Mouse (Mus musculus): ENCODE measurements around the gene Ank. TPM values are rescaled to one million over a fixed set of nuclear protein-coding genes. Genes with fewer than 3 reads are reported as not detected.
"Not testable (repeated sequence)": the region's sequence is repeated elsewhere in the genome, so short reads cannot be mapped to it uniquely, and the experiment has no call there.

Gene Ank
- total RNA-seq, 1 experiment: 12.0 TPM

GRCm38 (mm10) chr15:27467641-27468040, 1.2 kb downstream of the Ank start:
- no peak overlapping the region for H3K27ac ChIP-seq (ENCODE audit: insufficient read depth, low read depth, low read length, poor library complexity, severe bottlenecking)
- H3K36me3 ChIP-seq (ENCODE audit: control insufficient read depth, insufficient read depth, low read length, poor library complexity, severe bottlenecking): no peaks in the 10 kb centered on the region
- DNase-seq (ENCODE audit: low read depth, low spot score): no peak
- H3K4me1 ChIP-seq (ENCODE audit: control insufficient read depth in 2 of 2, insufficient read depth in 2 of 2, low read length in 2 of 2, poor library complexity in 1 of 2): peaks cover 0 to 2% of the 10 kb centered on the region in 2 experiments; a peak in 2 of 4 replicates
- no peak overlapping the region for H3K9ac ChIP-seq (ENCODE audit: insufficient read depth, low read depth, low read length, poor library complexity, severe bottlenecking)
- in situ Hi-C loops (cut with MboI; ENCODE audit: low sequenced_read_pairs in 2 of 2, unreplicated experiment in 2 of 2): no loop called here
- H3K4me3 ChIP-seq (ENCODE audit: insufficient read depth in 1 of 2, low read depth in 1 of 2, low read length in 2 of 2, poor library complexity in 1 of 2, severe bottlenecking in 1 of 2): peak overlapping the region; percentile 4 to 84; a peak in 2 of 4 replicates
- TF ChIP-seq ZC3H11A (IDR thresholded peaks at IDR 0.05; ENCODE audit: borderline replicate concordance, low read depth, low read length): no peak
- TF ChIP-seq MAFK (IDR thresholded peaks at IDR 0.05; ENCODE audit: insufficient read depth, low read depth, low read length): no peak
- no peak for TF ChIP-seq HCFC1 (IDR thresholded peaks at IDR 0.05; ENCODE audit: borderline replicate concordance, insufficient read depth, low read length)
- no peak for TF ChIP-seq ZNF384 (IDR thresholded peaks at IDR 0.05; ENCODE audit: low read depth, low read length)
- TF ChIP-seq CHD2 (IDR thresholded peaks at IDR 0.05; ENCODE audit: low read depth, low read length): no peak
- H3K9me3 ChIP-seq (ENCODE audit: control insufficient read depth, insufficient read depth, low read depth, low read length): no peaks in the 10 kb centered on the region

GRCm38 (mm10) chr15:27468822-27469488, 2.5 kb downstream of the Ank start:
- H3K4me1 ChIP-seq (ENCODE audit: control insufficient read depth in 2 of 2, insufficient read depth in 2 of 2, low read length in 2 of 2, poor library complexity in 1 of 2): no peaks in the 10 kb centered on the region; a peak in 1 of 4 replicates
- no peaks in the 10 kb centered on the region for H3K36me3 ChIP-seq (ENCODE audit: control insufficient read depth, insufficient read depth, low read length, poor library complexity, severe bottlenecking)
- no peak overlapping the region for H3K27ac ChIP-seq (ENCODE audit: insufficient read depth, low read depth, low read length, poor library complexity, severe bottlenecking)
- in situ Hi-C loops (cut with MboI; ENCODE audit: low sequenced_read_pairs in 2 of 2, unreplicated experiment in 2 of 2): no loop called here
- no peak for DNase-seq (ENCODE audit: low read depth, low spot score)
- no peaks in the 10 kb centered on the region for H3K9me3 ChIP-seq (ENCODE audit: control insufficient read depth, insufficient read depth, low read depth, low read length)
- no peak overlapping the region for H3K9ac ChIP-seq (ENCODE audit: insufficient read depth, low read depth, low read length, poor library complexity, severe bottlenecking)
- H3K4me3 ChIP-seq (ENCODE audit: insufficient read depth in 1 of 2, low read depth in 1 of 2, low read length in 2 of 2, poor library complexity in 1 of 2, severe bottlenecking in 1 of 2): no peak overlapping the region
- TF ChIP-seq HCFC1 (IDR thresholded peaks at IDR 0.05; ENCODE audit: borderline replicate concordance, insufficient read depth, low read length) (no peak), MAFK (IDR thresholded peaks at IDR 0.05; ENCODE audit: insufficient read depth, low read depth, low read length) (no peak), ZNF384 (IDR thresholded peaks at IDR 0.05; ENCODE audit: low read depth, low read length) (no peak), ZC3H11A (IDR thresholded peaks at IDR 0.05; ENCODE audit: borderline replicate concordance, low read depth, low read length) (no peak), CHD2 (IDR thresholded peaks at IDR 0.05; ENCODE audit: low read depth, low read length) (no peak)

- H3K4me1 ChIP-seq (ENCODE audit: control insufficient read depth in 2 of 2, insufficient read depth in 2 of 2, low read length in 2 of 2, poor library complexity in 1 of 2); H3K27ac ChIP-seq (ENCODE audit: insufficient read depth, low read depth, low read length, poor library complexity, severe bottlenecking); H3K9me3 ChIP-seq (ENCODE audit: control insufficient read depth, insufficient read depth, low read depth, low read length); in situ Hi-C loops (cut with MboI; ENCODE audit: low sequenced_read_pairs in 2 of 2, unreplicated experiment in 2 of 2); H3K4me3 ChIP-seq (ENCODE audit: insufficient read depth in 1 of 2, low read depth in 1 of 2, low read length in 2 of 2, poor library complexity in 1 of 2, severe bottlenecking in 1 of 2); H3K36me3 ChIP-seq (ENCODE audit: control insufficient read depth, insufficient read depth, low read length, poor library complexity, severe bottlenecking); DNase-seq (ENCODE audit: low read depth, low spot score); H3K9ac ChIP-seq (ENCODE audit: insufficient read depth, low read depth, low read length, poor library complexity, severe bottlenecking): not testable (repeated sequence)
Measured at GRCm38 (mm10) chr15:27470346-27470745, 3.9 kb downstream of the Ank start.

- no peak overlapping the region for H3K4me3 ChIP-seq (ENCODE audit: insufficient read depth in 1 of 2, low read depth in 1 of 2, low read length in 2 of 2, poor library complexity in 1 of 2, severe bottlenecking in 1 of 2)
Measured at GRCm38 (mm10) chr15:27472315-27472714, 5.8 kb downstream of the Ank start.

More at GRCm38 (mm10) chr15:27472315-27472714, 5.8 kb downstream of the Ank start:
- H3K9ac ChIP-seq (ENCODE audit: insufficient read depth, low read depth, low read length, poor library complexity, severe bottlenecking): no peak overlapping the region
- in situ Hi-C loops (cut with MboI; ENCODE audit: low sequenced_read_pairs in 2 of 2, unreplicated experiment in 2 of 2): no loop called here
- DNase-seq (ENCODE audit: low read depth, low spot score): no peak
- peaks cover 0 to 12% of the 10 kb centered on the region in 2 experiments; a peak in 2 of 4 replicates for H3K4me1 ChIP-seq (ENCODE audit: control insufficient read depth in 2 of 2, insufficient read depth in 2 of 2, low read length in 2 of 2, poor library complexity in 1 of 2)
- no peaks in the 10 kb centered on the region for H3K36me3 ChIP-seq (ENCODE audit: control insufficient read depth, insufficient read depth, low read length, poor library complexity, severe bottlenecking)
- H3K9me3 ChIP-seq (ENCODE audit: control insufficient read depth, insufficient read depth, low read depth, low read length): no peaks in the 10 kb centered on the region
- TF ChIP-seq MAFK (IDR thresholded peaks at IDR 0.05; ENCODE audit: insufficient read depth, low read depth, low read length) (no peak), ZNF384 (IDR thresholded peaks at IDR 0.05; ENCODE audit: low read depth, low read length) (no peak), ZC3H11A (IDR thresholded peaks at IDR 0.05; ENCODE audit: borderline replicate concordance, low read depth, low read length) (no peak), CHD2 (IDR thresholded peaks at IDR 0.05; ENCODE audit: low read depth, low read length) (no peak), HCFC1 (IDR thresholded peaks at IDR 0.05; ENCODE audit: borderline replicate concordance, insufficient read depth, low read length) (no peak)
- H3K27ac ChIP-seq (ENCODE audit: insufficient read depth, low read depth, low read length, poor library complexity, severe bottlenecking): no peak overlapping the region

All from ES-E14 (cell line).